Mouse (Mus musculus) erythroblast, embryonic 14.5 days (primary cell): ENCODE measurements around the gene BC035044. TPM values are rescaled to one million over a fixed set of nuclear protein-coding genes. Genes with fewer than 3 reads are reported as not detected.
"Not testable (repeated sequence)": the region's sequence is repeated elsewhere in the genome, so short reads cannot be mapped to it uniquely, and the experiment has no call there.

ENCODE experiments used
- H3K27me3 ChIP-seq: 2 replicates; pipeline ENCODE4 v1.6.1; 2012; ENCODE audit warnings: inconsistent platforms; ENCODE audit not compliant: control insufficient read depth
- H3K36me3 ChIP-seq: 2 replicates; pipeline ENCODE4 v1.6.1; 2012; ENCODE audit warnings: mild to moderate bottlenecking, inconsistent platforms; ENCODE audit not compliant: control insufficient read depth
- H3K4me1 ChIP-seq: 2 replicates; pipeline ENCODE4 v1.6.1; 2012; ENCODE audit warnings: inconsistent platforms; ENCODE audit not compliant: control insufficient read depth
- H3K4me3 ChIP-seq: replicated peaks from 2 replicates; pipeline ENCODE3; 2012; ENCODE audit warnings: moderate library complexity, mild to moderate bottlenecking, inconsistent platforms
- H3K9me3 ChIP-seq: 2 replicates; pipeline ENCODE4 v1.6.1; 2012; ENCODE audit warnings: low read length, inconsistent platforms, mixed read lengths; ENCODE audit not compliant: control insufficient read depth
- GATA1 ChIP-seq: IDR thresholded peaks from 2 replicates; pipeline ENCODE4 v1.6.1; 2012; ENCODE audit warnings: low read length, inconsistent platforms, mixed read lengths
- TAL1 ChIP-seq: IDR thresholded peaks from 3 replicates; pipeline ENCODE4 v1.6.1; 2012; ENCODE audit warnings: low read length, inconsistent platforms, mixed read lengths
- polyA plus RNA-seq: library from polyadenylated mRNA; stranded (reverse); fragments of >175 nt; gene quantifications from 2 replicates; pipeline ENCODE4 v1.2.3, GENCODE M21; 2012

BC035044 gene
- polyA plus RNA-seq, 1 experiment: not detected

DNA sequence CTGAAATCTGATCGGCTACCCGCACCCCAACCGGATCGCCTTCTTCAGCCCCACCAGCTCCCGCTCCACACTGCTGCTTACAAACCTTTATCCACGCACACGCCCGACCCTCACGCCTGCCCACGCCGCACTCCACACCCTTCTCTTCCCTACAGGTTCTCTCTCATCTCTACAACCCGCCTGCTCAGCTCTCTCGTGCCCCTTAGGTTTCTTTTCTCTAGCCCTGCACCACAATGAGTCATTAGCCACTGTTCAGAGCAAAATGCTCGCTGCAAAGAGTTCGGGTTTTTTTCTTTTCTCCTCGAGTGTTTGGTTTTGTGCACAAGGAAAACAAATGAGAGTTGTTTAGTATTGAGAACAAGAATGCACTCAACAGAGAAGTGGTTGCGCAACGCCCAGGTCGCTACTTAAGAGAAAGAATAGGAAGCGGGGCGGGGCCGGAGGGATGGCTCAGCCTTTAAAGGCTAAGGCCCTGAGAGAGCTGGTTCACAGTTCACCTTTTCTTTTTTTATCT lies 47.4 kb downstream of the BC035044 start:
- Histone ChIP-seq H3K4me3 (peak overlapping the region; percentile 80), H3K36me3 (no peaks in the 10 kb centered on the region), H3K4me1 (peaks cover 57% of the 10 kb centered on the region), H3K27me3 (peaks cover 4% of the 10 kb centered on the region), H3K9me3 (no peaks in the 10 kb centered on the region)
- TF ChIP-seq GATA1: no peak
- TF ChIP-seq TAL1: no peak

DNA sequence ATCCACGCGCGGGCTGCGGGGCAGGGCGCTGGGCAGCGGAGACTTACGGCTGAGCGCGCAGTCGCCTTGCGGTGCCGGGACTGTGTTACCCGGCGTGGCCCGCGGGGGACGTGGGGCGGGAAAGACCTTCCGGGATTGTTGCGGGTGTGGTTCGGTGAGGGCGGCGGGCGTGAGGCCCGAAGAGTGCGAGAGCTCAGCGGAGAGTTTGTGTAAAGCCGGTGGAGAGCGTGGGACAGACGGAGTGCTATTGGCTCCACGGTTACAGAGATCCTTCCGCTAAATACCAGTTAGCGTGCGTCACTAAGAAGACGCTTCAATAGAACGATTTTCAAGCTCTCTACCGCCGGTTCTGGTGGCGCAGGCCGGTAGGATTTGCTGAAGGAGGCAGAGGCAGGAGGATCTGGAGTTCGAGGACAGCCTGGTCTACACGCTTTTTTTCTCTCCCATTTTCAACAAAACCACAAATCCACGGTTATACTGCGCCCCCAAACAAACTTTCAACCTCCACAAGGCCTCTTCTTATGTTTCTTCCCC lies 47.9 kb downstream of the BC035044 start:
- peak overlapping the region; percentile 80 for H3K4me3 ChIP-seq
- peaks cover 59% of the 10 kb centered on the region for H3K4me1 ChIP-seq
- H3K9me3 ChIP-seq: no peaks in the 10 kb centered on the region

GRCm38 (mm10) chr6:128842356-128842944 lies 48.5 kb downstream of the BC035044 start:
- H3K4me3 ChIP-seq: peak overlapping the region; percentile 80
- H3K4me1 ChIP-seq: peaks cover 65% of the 10 kb centered on the region
- no peaks in the 10 kb centered on the region for H3K9me3 ChIP-seq
- peaks cover 4% of the 10 kb centered on the region for H3K27me3 ChIP-seq
- TF ChIP-seq TAL1: no peak
- TF ChIP-seq GATA1: no peak
- H3K36me3 ChIP-seq: no peaks in the 10 kb centered on the region

More for the DNA sequence above, 47.9 kb downstream of the BC035044 start:
- no peaks in the 10 kb centered on the region for H3K36me3 ChIP-seq
- TF ChIP-seq GATA1: no peak
- peaks cover 4% of the 10 kb centered on the region for H3K27me3 ChIP-seq

- peaks cover 67% of the 10 kb centered on the region for H3K4me1 ChIP-seq
- H3K36me3 ChIP-seq: no peaks in the 10 kb centered on the region
- H3K27me3 ChIP-seq: peaks cover 4% of the 10 kb centered on the region
- TF ChIP-seq GATA1: no peak
- no peak for TF ChIP-seq TAL1
- no peaks in the 10 kb centered on the region for H3K9me3 ChIP-seq
- H3K4me3 ChIP-seq: peak overlapping the region; percentile 80
Observed at GRCm38 (mm10) chr6:128841327-128842089, 49.4 kb downstream of the BC035044 start.

- H3K4me1 ChIP-seq: peaks cover 67% of the 10 kb centered on the region
- H3K4me3 ChIP-seq, H3K9me3 ChIP-seq, H3K27me3 ChIP-seq, H3K36me3 ChIP-seq: not testable (repeated sequence)
Observed at GRCm38 (mm10) chr6:128840669-128841068, 50.3 kb downstream of the BC035044 start.

- no peaks in the 10 kb centered on the region for H3K9me3 ChIP-seq
- H3K4me3 ChIP-seq: peak overlapping the region; percentile 77
- TF ChIP-seq GATA1 (no peak), TAL1 (no peak)
- peaks cover 4% of the 10 kb centered on the region for H3K27me3 ChIP-seq
- peaks cover 66% of the 10 kb centered on the region for H3K4me1 ChIP-seq
- H3K36me3 ChIP-seq: no peaks in the 10 kb centered on the region
Observed at GRCm38 (mm10) chr6:128839921-128840320, 51.0 kb downstream of the BC035044 start.

GRCm38 (mm10) chr6:128839266-128839771 lies 51.6 kb downstream of the BC035044 start:
- peak overlapping the region; percentile 77 for H3K4me3 ChIP-seq
- peaks cover 4% of the 10 kb centered on the region for H3K27me3 ChIP-seq
- TF ChIP-seq GATA1 (no peak), TAL1 (no peak)
- H3K9me3 ChIP-seq: no peaks in the 10 kb centered on the region
- no peaks in the 10 kb centered on the region for H3K36me3 ChIP-seq
- H3K4me1 ChIP-seq: peaks cover 62% of the 10 kb centered on the region

GRCm38 (mm10) chr6:128838342-128839265 lies 52.3 kb downstream of the BC035044 start:
- Histone ChIP-seq H3K4me3 (peak overlapping the region; percentile 77), H3K9me3 (no peaks in the 10 kb centered on the region), H3K27me3 (peaks cover 4% of the 10 kb centered on the region), H3K4me1 (peaks cover 56% of the 10 kb centered on the region), H3K36me3 (no peaks in the 10 kb centered on the region)
- no peak for TF ChIP-seq TAL1
- no peak for TF ChIP-seq GATA1
